Mouse (Mus musculus): ENCODE data around the gene Caln1.
A peak's percentile ranks its signal among the peaks of the same experiment; 100 is the strongest.

- TF ChIP-seq CTCF (IDR thresholded peaks at IDR 0.05; ENCODE audit: borderline replicate concordance, extremely low read depth, insufficient read depth, insufficient read length) (peak; percentile 56; the same call in 1 of the 2 replicates), POLR2A (IDR thresholded peaks at IDR 0.05; ENCODE audit: borderline replicate concordance, extremely low read depth, insufficient read depth, insufficient read length, poor library complexity, severe bottlenecking) (no peak)
Measured at GRCm38 (mm10) chr5:130320485-130320884, 48.8 kb upstream of the Caln1 start.
